Mouse (Mus musculus) cerebellum, adult 2 months (tissue): ENCODE data around the gene Polr2i.

Experiments used
- CTCF ChIP-seq: fragments of 200-500 bp; IDR thresholded peaks from 2 replicates; pipeline ENCODE4 v1.5.1; 2011; ENCODE audit warnings: low read depth, mild to moderate bottlenecking, control low read depth, low read length, moderate library complexity, borderline replicate concordance; ENCODE audit not compliant: insufficient read depth
- POLR2A ChIP-seq: fragments of 200-500 bp; IDR thresholded peaks from 2 replicates; pipeline ENCODE4 v1.6.1; 2011; ENCODE audit warnings: low read length, control low read depth, borderline replicate concordance; ENCODE audit not compliant: insufficient read depth

DNA sequence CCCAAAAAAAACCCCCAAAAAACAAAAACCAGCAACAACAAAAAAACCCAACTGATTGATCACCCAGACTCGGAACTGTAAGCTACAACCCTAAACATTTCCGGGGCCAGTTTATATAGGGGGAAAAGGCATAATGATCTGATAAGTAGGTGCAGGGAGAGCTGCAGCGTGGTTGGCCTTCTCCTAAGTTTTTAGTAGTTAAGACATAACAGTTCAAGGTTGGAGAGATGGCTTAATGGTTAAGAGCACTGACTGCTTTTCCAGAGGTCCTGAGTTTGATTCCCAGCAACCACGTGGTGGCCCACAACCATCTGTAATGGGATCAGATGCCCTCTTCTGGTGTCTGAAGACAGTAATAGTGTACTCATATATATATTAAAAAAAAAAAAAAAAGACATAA is 49.8 kb downstream of the Polr2i start:
- TF ChIP-seq CTCF = no peak
- no peak for TF ChIP-seq POLR2A
